Mouse (Mus musculus) G1E (cell line): ENCODE data around the gene Phf7. TPM values are rescaled to one million over a fixed set of nuclear protein-coding genes. Genes with fewer than 3 reads are reported as not detected.

ENCODE experiments used
- ATAC-seq: 2 replicates; pipeline ENCODE4 v1.8.0; 2016; ENCODE audit warnings: mild to moderate bottlenecking; ENCODE audit not compliant: insufficient number of reproducible peaks, poor library complexity, low FRiP score, severe bottlenecking; ENCODE audit errors: extremely low read depth
- DNase-seq: peaks from one replicate; pipeline ENCODE4 v3.0.0; 2012; ENCODE audit warnings: low spot score
- H3K27me3 ChIP-seq: 2 replicates; pipeline ENCODE4 v1.6.1; 2012; ENCODE audit warnings: mild to moderate bottlenecking, low read length, inconsistent platforms; ENCODE audit not compliant: insufficient read depth
- H3K36me3 ChIP-seq: replicated peaks from 2 replicates; pipeline ENCODE3; 2012; ENCODE audit warnings: mild to moderate bottlenecking, inconsistent platforms
- H3K4me1 ChIP-seq: 2 replicates; pipeline ENCODE4 v1.6.1; 2012; ENCODE audit warnings: low read depth, low read length, inconsistent platforms, mixed read lengths; ENCODE audit not compliant: insufficient read depth
- H3K4me3 ChIP-seq: 2 replicates; pipeline ENCODE4 v1.5.1; 2012; ENCODE audit warnings: low read depth, mild to moderate bottlenecking, inconsistent platforms, low read length, moderate library complexity, mixed read lengths
- H3K9me3 ChIP-seq: replicated peaks from 2 replicates; pipeline ENCODE4 v1.6.1; 2012; ENCODE audit warnings: inconsistent platforms
- CTCF ChIP-seq: IDR thresholded peaks from 2 replicates; pipeline ENCODE4 v1.5.1; 2012; ENCODE audit warnings: low read depth, low read length, inconsistent platforms, mixed read lengths
- GATA1 ChIP-seq: IDR thresholded peaks from 2 replicates; pipeline ENCODE4 v1.6.1; 2012; ENCODE audit warnings: borderline replicate concordance, low read length, inconsistent platforms, mixed read lengths
- GATA2 ChIP-seq: IDR thresholded peaks from 2 replicates; pipeline ENCODE4 v1.6.1; 2012; ENCODE audit warnings: low read depth, low read length, inconsistent platforms, borderline replicate concordance
- POLR2AphosphoS5 ChIP-seq: IDR thresholded peaks from 2 replicates; pipeline ENCODE4 v1.6.1; 2012; ENCODE audit warnings: low read depth, low read length, inconsistent platforms; ENCODE audit not compliant: insufficient replicate concordance
- TAL1 ChIP-seq: conservative IDR thresholded peaks from 2 replicates; pipeline ENCODE4 v1.6.1; 2012; ENCODE audit warnings: low read depth, low read length, inconsistent platforms, mixed read lengths
- polyA plus RNA-seq: library from polyadenylated mRNA; stranded (reverse); fragments of >175 nt; gene quantifications from 2 replicates; pipeline ENCODE4 v1.2.3, GENCODE M21; 2012
- total RNA-seq, 2 experiments: library from RNA; stranded (forward) in 1 of 2; stranded (reverse) in 1 of 2; fragments of 200-1000 nt in 1 of 2; fragments of >200 nt in 1 of 2; fragmentation: Nextera tagmentation in 1 of 2; gene quantifications; 2 replicates each; pipeline ENCODE4 v1.2.3; 2014 to 2017

The Phf7 gene
- total and polyA plus RNA-seq, 3 experiments: 1.9 to 11.7 (median 5.8) TPM

GRCm38 (mm10) chr14:31267649-31268048, 16.5 kb upstream of the Phf7 start:
- peaks cover 7% of the 10 kb centered on the region for H3K36me3 ChIP-seq
- H3K27me3 ChIP-seq: peaks cover 50% of the 10 kb centered on the region
- no peak for ATAC-seq
- no peaks in the 10 kb centered on the region for H3K9me3 ChIP-seq
- H3K4me1 ChIP-seq: peaks cover 5% of the 10 kb centered on the region; the same call in 1 of the 2 replicates
- no peak for DNase-seq
- TF ChIP-seq TAL1 (no peak), GATA1 (no peak), CTCF (no peak), GATA2 (no peak), POLR2AphosphoS5 (no peak)
- H3K4me3 ChIP-seq: no peak overlapping the region

- no peaks in the 10 kb centered on the region for H3K9me3 ChIP-seq
- H3K36me3 ChIP-seq: peaks cover 74% of the 10 kb centered on the region
- no peak for ATAC-seq
- TF ChIP-seq TAL1 (no peak), POLR2AphosphoS5 (no peak)
- DNase-seq: no peak
- H3K4me1 ChIP-seq: peaks cover 49% of the 10 kb centered on the region
- peak overlapping the region; percentile 53; the same call in 1 of the 2 replicates for H3K4me3 ChIP-seq
- peaks cover 3% of the 10 kb centered on the region for H3K27me3 ChIP-seq
Measured at GRCm38 (mm10) chr14:31260932-31261331, 9.8 kb upstream of the Phf7 start.

- Histone ChIP-seq H3K36me3 (peaks cover 80% of the 10 kb centered on the region), H3K9me3 (no peaks in the 10 kb centered on the region), H3K4me3 (peak overlapping the region; percentile 53; the same call in 1 of the 2 replicates), H3K27me3 (no peaks in the 10 kb centered on the region; the same call in 1 of the 2 replicates), H3K4me1 (peaks cover 49% of the 10 kb centered on the region)
- TF ChIP-seq POLR2AphosphoS5 (no peak), GATA1 (no peak), CTCF (no peak), TAL1 (no peak), GATA2 (no peak)
- ATAC-seq (peak; percentile 75), DNase-seq (peak; percentile 87)
Measured at GRCm38 (mm10) chr14:31260374-31260773, 9.3 kb upstream of the Phf7 start.

- no peak for TF ChIP-seq GATA2
- no peak for TF ChIP-seq CTCF
- TF ChIP-seq TAL1: no peak
- no peak for TF ChIP-seq GATA1
- TF ChIP-seq POLR2AphosphoS5: no peak
- peaks cover 98% of the 10 kb centered on the region for H3K36me3 ChIP-seq
- H3K4me1 ChIP-seq: peaks cover 60% of the 10 kb centered on the region
- H3K27me3 ChIP-seq: no peaks in the 10 kb centered on the region
- no peak overlapping the region for H3K4me3 ChIP-seq
- DNase-seq: no peak
- H3K9me3 ChIP-seq: no peaks in the 10 kb centered on the region
- ATAC-seq: no peak
Measured at GRCm38 (mm10) chr14:31258476-31259050, 7.4 kb upstream of the Phf7 start.

GRCm38 (mm10) chr14:31252091-31252490, 974 bp upstream of the Phf7 start:
- ATAC-seq (no peak), DNase-seq (no peak)
- Histone ChIP-seq H3K4me3 (peak overlapping the region; percentile 99), H3K9me3 (no peaks in the 10 kb centered on the region), H3K36me3 (peaks cover 51% of the 10 kb centered on the region), H3K4me1 (peaks cover 44% of the 10 kb centered on the region), H3K27me3 (no peaks in the 10 kb centered on the region)
- TF ChIP-seq CTCF (no peak), POLR2AphosphoS5 (no peak), TAL1 (no peak), GATA2 (no peak), GATA1 (no peak)

GRCm38 (mm10) chr14:31251626-31252025, 509 bp upstream of the Phf7 start:
- no peak for ATAC-seq
- H3K4me3 ChIP-seq: peak overlapping the region; percentile 99
- H3K4me1 ChIP-seq: peaks cover 44% of the 10 kb centered on the region
- no peaks in the 10 kb centered on the region for H3K9me3 ChIP-seq
- no peak for TF ChIP-seq TAL1
- no peak for TF ChIP-seq GATA2
- no peak for TF ChIP-seq POLR2AphosphoS5
- TF ChIP-seq CTCF: no peak
- TF ChIP-seq GATA1: no peak
- peaks cover 49% of the 10 kb centered on the region for H3K36me3 ChIP-seq
- DNase-seq: no peak
- no peaks in the 10 kb centered on the region for H3K27me3 ChIP-seq
